Mouse (Mus musculus): ENCODE results near the gene Nt5dc2. TPM values are rescaled to one million over a fixed set of nuclear protein-coding genes. Genes with fewer than 3 reads are reported as not detected.

Nt5dc2 gene
- polyA plus RNA-seq, 1 experiment = not detected

DNA sequence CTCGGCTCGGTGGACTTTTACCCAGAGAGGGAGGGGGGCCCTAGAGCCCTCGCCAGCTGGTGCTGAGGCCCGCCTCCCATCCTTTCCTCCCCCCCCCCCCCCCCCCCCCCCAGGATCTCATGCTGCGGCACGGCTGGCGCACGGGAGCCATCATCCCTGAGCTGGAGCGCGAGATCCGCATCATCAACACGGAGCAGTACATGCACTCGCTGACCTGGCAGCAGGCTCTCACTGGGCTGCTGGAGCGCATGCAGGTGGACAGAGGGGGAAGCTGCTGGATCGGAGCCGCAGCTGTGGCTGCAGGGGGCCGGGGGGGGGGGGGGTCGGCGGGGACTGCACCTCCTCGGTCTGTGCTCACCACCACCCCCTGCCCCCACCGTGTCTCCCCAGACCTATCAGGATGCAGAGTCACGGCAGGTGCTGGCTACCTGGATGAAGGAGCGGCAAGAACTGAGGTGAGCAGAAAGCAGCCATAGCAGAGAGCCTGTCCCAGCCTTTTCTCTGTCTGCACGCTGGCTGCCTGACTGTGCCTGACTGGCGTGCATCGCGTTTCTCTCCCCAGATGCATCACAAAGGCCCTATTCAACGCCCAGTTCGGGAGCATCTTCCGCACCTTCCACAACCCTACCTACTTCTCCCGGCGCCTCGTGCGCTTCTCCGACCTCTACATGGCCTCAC is 7.5 kb downstream of the Nt5dc2 start:
- TF ChIP-seq CTCF (IDR thresholded peaks at IDR 0.05; ENCODE audit: insufficient read depth, low read depth, low read length) = no peak
- TF ChIP-seq POLR2A (IDR thresholded peaks at IDR 0.05; ENCODE audit: insufficient read depth, low read depth, low read length) = no peak
- Histone ChIP-seq H3K4me3 (ENCODE audit: insufficient read depth, low read depth, low read length) (no peak overlapping the region), H3K27ac (ENCODE audit: insufficient read depth, low read depth, low read length) (no peak overlapping the region), H3K4me1 (ENCODE audit: control insufficient read depth, insufficient read depth, low read length) (peaks cover 14% of the 10 kb centered on the region)
- WGBS = 84% methylated on average over 30 of the region's 35 CpGs

DNA sequence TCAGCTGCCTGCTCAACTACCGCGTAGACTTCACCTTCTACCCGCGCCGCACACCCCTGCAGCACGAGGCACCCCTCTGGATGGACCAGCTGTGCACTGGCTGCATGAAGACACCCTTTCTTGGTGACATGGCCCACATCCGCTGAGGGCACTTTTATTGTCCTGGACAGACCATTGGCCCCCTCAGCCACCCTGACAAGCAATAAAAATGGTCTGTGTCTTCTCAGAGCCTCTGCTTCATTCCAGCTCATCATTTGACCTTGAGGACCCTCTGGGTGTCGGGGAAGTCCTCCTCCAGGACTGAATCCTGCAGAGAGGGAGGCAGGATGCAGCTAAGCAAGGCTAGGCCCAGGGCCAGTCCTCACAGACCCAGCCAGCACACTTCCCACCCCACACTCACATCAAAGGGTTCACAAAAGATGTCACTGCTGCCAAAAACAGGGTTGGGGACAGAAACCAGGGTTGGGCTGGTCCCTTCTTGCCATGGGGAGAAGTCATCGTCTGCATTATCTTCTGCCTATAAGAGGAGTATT is 8.1 kb downstream of the Nt5dc2 start:
- TF ChIP-seq CTCF (IDR thresholded peaks at IDR 0.05; ENCODE audit: insufficient read depth, low read depth, low read length) = no peak
- no peak for TF ChIP-seq POLR2A (IDR thresholded peaks at IDR 0.05; ENCODE audit: insufficient read depth, low read depth, low read length)
- WGBS = 89% methylated on average over 9 of the region's 9 CpGs
- H3K27ac ChIP-seq (ENCODE audit: insufficient read depth, low read depth, low read length) = no peak overlapping the region
- no peak overlapping the region for H3K4me3 ChIP-seq (ENCODE audit: insufficient read depth, low read depth, low read length)
- peaks cover 8% of the 10 kb centered on the region for H3K4me1 ChIP-seq (ENCODE audit: control insufficient read depth, insufficient read depth, low read length)

DNA sequence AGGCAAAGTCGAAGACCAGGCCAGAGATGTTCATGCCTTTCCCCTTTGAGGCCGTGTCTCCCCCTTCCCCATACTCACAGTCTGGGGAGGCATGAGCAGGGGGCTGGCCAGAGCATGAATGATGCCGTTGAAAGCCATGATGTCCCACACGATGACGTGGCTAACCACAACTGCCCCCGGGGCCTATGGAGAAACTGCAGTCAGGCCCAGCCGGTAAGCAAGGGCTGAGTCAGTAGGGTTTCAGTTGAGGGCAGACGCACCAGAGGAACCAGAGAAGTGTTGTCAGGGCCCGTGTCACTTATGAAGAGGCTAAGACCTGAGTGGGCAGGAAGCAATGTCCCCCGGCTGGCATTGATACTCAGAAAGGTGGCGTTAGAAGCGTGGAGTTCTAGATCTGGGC is 8.8 kb downstream of the Nt5dc2 start:
- peaks cover 3% of the 10 kb centered on the region; the same call in 1 of the 2 replicates for H3K4me1 ChIP-seq (ENCODE audit: control insufficient read depth, insufficient read depth, low read length)
- H3K4me3 ChIP-seq (ENCODE audit: insufficient read depth, low read depth, low read length) = no peak overlapping the region
- no peak for TF ChIP-seq CTCF (IDR thresholded peaks at IDR 0.05; ENCODE audit: insufficient read depth, low read depth, low read length)
- TF ChIP-seq POLR2A (IDR thresholded peaks at IDR 0.05; ENCODE audit: insufficient read depth, low read depth, low read length) = no peak
- 90% methylated on average over 12 of the region's 12 CpGs for WGBS
- H3K27ac ChIP-seq (ENCODE audit: insufficient read depth, low read depth, low read length) = no peak overlapping the region

DNA sequence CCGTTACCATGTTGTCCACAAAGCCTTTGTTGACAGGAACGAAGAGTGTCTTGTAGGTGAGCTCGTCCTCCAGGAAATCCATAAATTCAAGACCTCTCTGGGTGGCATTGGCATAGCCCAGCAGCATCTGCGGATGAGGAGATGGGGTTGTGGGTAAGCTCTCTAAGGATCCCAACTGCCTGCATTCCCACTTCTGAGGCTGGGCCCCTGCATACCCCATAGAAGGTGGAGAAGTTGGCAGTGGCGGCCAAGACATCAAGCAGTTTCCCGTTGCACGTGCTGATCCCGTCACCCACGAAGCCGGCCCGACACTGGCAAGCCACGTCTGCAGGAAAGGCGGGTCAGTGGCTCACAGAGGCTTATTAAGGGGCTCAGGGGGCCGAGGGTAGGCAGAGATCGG is 9.3 kb downstream of the Nt5dc2 start:
- H3K4me3 ChIP-seq (ENCODE audit: insufficient read depth, low read depth, low read length) = no peak overlapping the region
- no peak for TF ChIP-seq CTCF (IDR thresholded peaks at IDR 0.05; ENCODE audit: insufficient read depth, low read depth, low read length)
- TF ChIP-seq POLR2A (IDR thresholded peaks at IDR 0.05; ENCODE audit: insufficient read depth, low read depth, low read length) = no peak
- 89% methylated on average over 15 of the region's 15 CpGs for WGBS

DNA sequence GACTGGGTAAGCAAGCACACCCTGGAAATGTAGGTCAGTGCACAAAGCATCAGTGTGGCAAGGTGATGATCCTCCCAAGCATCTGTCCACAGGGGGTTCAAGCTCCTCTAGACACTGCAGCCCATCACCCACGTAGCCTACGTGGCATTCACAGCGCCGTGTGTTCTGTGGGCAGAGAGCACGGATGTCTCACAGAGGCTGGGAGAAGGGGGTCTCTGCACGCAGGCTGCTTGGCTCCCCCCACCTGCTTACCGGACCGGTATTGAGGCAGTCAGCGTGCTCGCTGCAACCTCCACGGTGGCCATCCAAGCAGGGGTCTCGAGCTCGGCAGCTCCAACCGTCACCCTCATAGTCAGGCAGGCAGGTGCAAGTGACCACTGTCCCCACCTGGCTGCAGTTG is 10.2 kb downstream of the Nt5dc2 start:
- Histone ChIP-seq H3K4me1 (ENCODE audit: control insufficient read depth, insufficient read depth, low read length) (0 out of 2 replicates have a peak, but pooled peaks cover 3% of the 10 kb centered on the region), H3K27ac (ENCODE audit: insufficient read depth, low read depth, low read length) (no peak overlapping the region), H3K4me3 (ENCODE audit: insufficient read depth, low read depth, low read length) (no peak overlapping the region)
- 97% methylated on average over 14 of the region's 14 CpGs for WGBS
- TF ChIP-seq CTCF (IDR thresholded peaks at IDR 0.05; ENCODE audit: insufficient read depth, low read depth, low read length) (no peak), POLR2A (IDR thresholded peaks at IDR 0.05; ENCODE audit: insufficient read depth, low read depth, low read length) (no peak)

More for the DNA sequence above, 9.3 kb downstream of the Nt5dc2 start:
- no peak overlapping the region for H3K27ac ChIP-seq (ENCODE audit: insufficient read depth, low read depth, low read length)
- H3K4me1 ChIP-seq (ENCODE audit: control insufficient read depth, insufficient read depth, low read length) = 0 out of 2 replicates have a peak, but pooled peaks cover 3% of the 10 kb centered on the region

DNA sequence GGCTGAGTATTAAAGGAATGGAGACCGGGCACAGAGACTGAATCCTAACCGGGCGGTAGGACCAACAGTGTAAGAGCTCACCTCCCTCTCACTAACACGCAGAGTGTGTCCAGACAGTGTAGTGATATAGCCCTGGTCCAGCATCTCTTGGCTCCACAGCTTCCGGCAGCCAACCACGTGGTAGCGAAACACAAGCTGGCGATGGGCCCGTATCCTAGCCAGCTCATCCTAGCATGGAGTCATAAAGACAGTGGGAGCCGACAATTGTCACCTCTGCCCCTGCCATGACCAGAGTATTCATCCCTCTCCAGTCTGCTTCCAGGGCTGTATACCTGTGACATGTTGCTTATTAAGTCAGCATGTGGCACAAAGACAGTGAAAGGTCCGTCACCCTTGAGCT is 14.8 kb downstream of the Nt5dc2 start:
- no peak overlapping the region for H3K4me3 ChIP-seq (ENCODE audit: insufficient read depth, low read depth, low read length)
- 91% methylated on average over 11 of the region's 11 CpGs for WGBS

DNA sequence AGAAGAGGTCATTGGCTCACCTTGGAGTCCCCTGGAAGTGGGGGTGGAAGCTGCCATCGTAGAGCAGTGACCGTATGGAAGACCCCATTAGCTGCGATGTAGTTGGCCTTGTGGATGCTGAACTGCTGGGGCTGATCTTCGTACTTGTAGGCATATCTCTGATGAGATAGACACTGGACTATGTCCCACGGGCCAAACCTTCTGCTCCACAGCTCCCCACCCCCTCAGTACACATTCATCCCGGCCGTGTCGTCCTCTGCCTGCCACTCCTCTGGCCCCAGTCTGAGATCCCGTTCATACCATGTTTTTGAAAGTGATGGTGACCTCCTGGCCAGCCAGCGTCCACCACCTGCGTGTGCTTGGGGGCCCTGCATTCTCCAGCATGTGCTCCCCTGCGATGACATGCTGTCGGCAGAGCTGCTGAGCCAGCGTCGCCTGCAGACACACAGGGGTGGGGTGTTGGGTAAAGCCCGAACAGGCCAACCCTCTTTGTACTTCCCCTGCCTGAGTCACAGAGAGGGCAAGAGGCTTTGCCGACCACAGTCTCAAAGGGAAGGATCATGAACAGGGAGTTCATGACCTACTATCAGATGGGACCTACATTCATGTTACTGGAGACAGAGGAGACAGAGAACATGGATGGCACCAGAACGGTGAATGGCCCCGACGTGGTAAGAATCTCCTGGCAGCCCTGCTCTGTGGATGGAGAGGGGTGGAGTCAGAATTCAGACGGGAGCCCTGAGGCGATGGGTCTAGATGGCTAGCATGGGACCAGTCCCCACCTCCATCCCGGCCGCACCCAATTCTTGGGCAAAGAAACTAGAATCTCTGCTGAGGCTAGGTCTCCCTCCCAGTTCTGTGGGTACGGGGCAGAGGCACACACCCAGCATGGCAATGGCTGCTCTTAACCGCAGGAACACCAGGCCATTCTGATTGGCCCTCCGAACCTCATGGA is 29.6 kb downstream of the Nt5dc2 start:
- no peak for TF ChIP-seq POLR2A (IDR thresholded peaks at IDR 0.05; ENCODE audit: insufficient read depth, low read depth, low read length)
- TF ChIP-seq CTCF (IDR thresholded peaks at IDR 0.05; ENCODE audit: insufficient read depth, low read depth, low read length) = no peak

More for the DNA sequence above, 14.8 kb downstream of the Nt5dc2 start:
- TF ChIP-seq POLR2A (IDR thresholded peaks at IDR 0.05; ENCODE audit: insufficient read depth, low read depth, low read length) (no peak), CTCF (IDR thresholded peaks at IDR 0.05; ENCODE audit: insufficient read depth, low read depth, low read length) (no peak)
- Histone ChIP-seq H3K4me1 (ENCODE audit: control insufficient read depth, insufficient read depth, low read length) (no peaks in the 10 kb centered on the region), H3K27ac (ENCODE audit: insufficient read depth, low read depth, low read length) (no peak overlapping the region)

DNA sequence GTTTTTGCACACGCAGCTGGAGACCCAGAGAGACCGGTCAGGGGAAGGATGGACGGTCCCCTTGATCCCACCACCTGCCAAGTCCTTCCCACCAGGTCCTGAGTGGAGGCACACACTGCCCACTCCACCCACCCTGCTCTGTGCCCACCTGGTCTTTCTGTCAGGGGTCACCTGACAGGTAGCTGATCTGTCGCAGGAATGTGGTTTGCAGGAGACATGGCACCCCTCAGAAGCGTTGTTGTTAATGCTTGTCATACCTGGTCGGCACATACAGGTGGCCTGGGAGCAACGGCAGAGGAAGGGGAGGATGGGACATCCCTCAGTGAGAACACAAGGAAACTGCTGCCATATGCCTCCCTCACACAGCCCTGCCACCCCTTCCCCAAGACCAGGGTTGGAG is 30.3 kb downstream of the Nt5dc2 start:
- Histone ChIP-seq H3K4me1 (ENCODE audit: control insufficient read depth, insufficient read depth, low read length) (peaks cover 9% of the 10 kb centered on the region), H3K4me3 (ENCODE audit: insufficient read depth, low read depth, low read length) (no peak overlapping the region), H3K27ac (ENCODE audit: insufficient read depth, low read depth, low read length) (no peak overlapping the region)
- WGBS = 92% methylated on average over 7 of the region's 7 CpGs
- TF ChIP-seq CTCF (IDR thresholded peaks at IDR 0.05; ENCODE audit: insufficient read depth, low read depth, low read length) (no peak), POLR2A (IDR thresholded peaks at IDR 0.05; ENCODE audit: insufficient read depth, low read depth, low read length) (no peak)

More for the DNA sequence above, 29.6 kb downstream of the Nt5dc2 start:
- H3K27ac ChIP-seq (ENCODE audit: insufficient read depth, low read depth, low read length) = no peak overlapping the region
- H3K4me3 ChIP-seq (ENCODE audit: insufficient read depth, low read depth, low read length) = no peak overlapping the region
- 82% methylated on average over 27 of the region's 27 CpGs for WGBS
- H3K4me1 ChIP-seq (ENCODE audit: control insufficient read depth, insufficient read depth, low read length) = peaks cover 7% of the 10 kb centered on the region
